In genomic region chr3:49944783-49945182, GRCm38 (mm10) we compare ENCODE assay signal across 8 mouse cellular contexts.
DNase-seq lines count a peak whose midpoint lies in the region; ATAC-seq lines count a peak whose summit lies in the region.

No protein-coding gene starts in this region.

- no peaks in the 10 kb centered on the region for H3K9me3 ChIP-seq in liver, embryonic 11.5 days (ENCODE audit: control insufficient read depth, low read length)

- no peaks in the 10 kb centered on the region for H3K27me3 ChIP-seq in liver, embryonic 11.5 days (replicated peaks; ENCODE audit: control insufficient read depth, insufficient read depth, low read length)

- peak; percentile 97 for ATAC-seq in frontal cortex, adult (ENCODE audit: low TSS enrichment)
- no peak for ATAC-seq in liver, embryonic 11.5 days (replicated peaks; ENCODE audit: low FRiP score)

- H3K4me3 ChIP-seq in liver, embryonic 11.5 days (ENCODE audit: low read depth, low read length), result no peak overlapping the region

- 62% methylated on average over 5 of the region's 5 CpGs for WGBS in liver, embryonic 11.5 days

- H3K4me1 ChIP-seq in liver, embryonic 11.5 days (replicated peaks; ENCODE audit: control insufficient read depth, insufficient read depth, low read length), result no peaks in the 10 kb centered on the region

- H3K36me3 ChIP-seq in liver, embryonic 11.5 days (ENCODE audit: control insufficient read depth, insufficient read depth, low read length), result no peaks in the 10 kb centered on the region

- no peak overlapping the region for H3K9ac ChIP-seq in liver, embryonic 11.5 days (ENCODE audit: low read depth, low read length)

- H3K4me2 ChIP-seq in liver, embryonic 11.5 days, result no peak overlapping the region

- H3K27ac ChIP-seq in liver, embryonic 11.5 days (ENCODE audit: low read depth, low read length), result no peak overlapping the region

- no peak for DNase-seq in frontal cortex, postnatal 25 days (ENCODE audit: low spot score in 2 of 2)
- DNase-seq in forelimb bud, embryonic 11.5 days (ENCODE audit: low read depth, low spot score), result peak; percentile 55
- peak; percentile 32 for DNase-seq in kidney, postnatal 10 days
- peak; percentile 44 for DNase-seq in lung, postnatal 25 days (ENCODE audit: low spot score)
- DNase-seq in Muller cell, postnatal 12 days (ENCODE audit: inconsistent ontology term), result no peak
- no peak for DNase-seq in cerebellum, adult 18-20 months
- no peak for DNase-seq in liver, embryonic 11.5 days (ENCODE audit: low spot score)

Comparison
In these comparisons a context has a peak if more than half of its experiments do, and no peak if none do; other contexts are left out.
1. DNase-seq: peak in forelimb bud, embryonic 11.5 days (single experiment), kidney, postnatal 10 days (single experiment) and lung, postnatal 25 days (single experiment); none in frontal cortex, postnatal 25 days (0 of 2), Muller cell, postnatal 12 days (single experiment), cerebellum, adult 18-20 months (0 of 2) and liver, embryonic 11.5 days (single experiment).